Mouse (Mus musculus): ENCODE measurements around the gene Nfkb1. TPM values are rescaled to one million over a fixed set of nuclear protein-coding genes. Genes with fewer than 3 reads are reported as not detected.

Gene Nfkb1
- polyA plus RNA-seq, 1 experiment from 2014 or later = 12.3 TPM

- ATAC-seq (ENCODE audit: low FRiP score) (no peak), DNase-seq (ENCODE audit: low spot score) (no peak)
- Histone ChIP-seq H3K4me3 (ENCODE audit: low read depth, low read length) (no peak overlapping the region), H3K4me2 (replicated peaks; ENCODE audit: low read depth, low read length) (no peak overlapping the region), H3K4me1 (replicated peaks; ENCODE audit: control insufficient read depth, insufficient read depth, low read length) (no peaks in the 10 kb centered on the region), H3K27ac (ENCODE audit: low read depth, low read length) (no peak overlapping the region), H3K9ac (ENCODE audit: low read depth, low read length) (no peak overlapping the region), H3K36me3 (ENCODE audit: control insufficient read depth, insufficient read depth, low read length) (no peaks in the 10 kb centered on the region), H3K9me3 (ENCODE audit: control insufficient read depth, low read length) (no peaks in the 10 kb centered on the region), H3K27me3 (ENCODE audit: control insufficient read depth, insufficient read depth, low read length) (no peaks in the 10 kb centered on the region)
- 72% methylated on average over 5 of the region's 5 CpGs for WGBS
Observed at GRCm38 (mm10) chr3:135568633-135569032, 122.7 kb downstream of the Nfkb1 start.

GRCm38 (mm10) chr3:135567888-135568287, 123.5 kb downstream of the Nfkb1 start:
- no peak overlapping the region for H3K27ac ChIP-seq (ENCODE audit: low read depth, low read length)
- WGBS = 81% methylated on average over 6 of the region's 6 CpGs
- no peak overlapping the region for H3K4me2 ChIP-seq (replicated peaks; ENCODE audit: low read depth, low read length)
- no peak overlapping the region for H3K4me3 ChIP-seq (ENCODE audit: low read depth, low read length)
- H3K36me3 ChIP-seq (ENCODE audit: control insufficient read depth, insufficient read depth, low read length) = no peaks in the 10 kb centered on the region
- ATAC-seq (ENCODE audit: low FRiP score) = no peak
- no peak for DNase-seq (ENCODE audit: low spot score)
- H3K27me3 ChIP-seq (ENCODE audit: control insufficient read depth, insufficient read depth, low read length) = no peaks in the 10 kb centered on the region
- H3K9me3 ChIP-seq (ENCODE audit: control insufficient read depth, low read length) = no peaks in the 10 kb centered on the region
- no peaks in the 10 kb centered on the region for H3K4me1 ChIP-seq (replicated peaks; ENCODE audit: control insufficient read depth, insufficient read depth, low read length)
- no peak overlapping the region for H3K9ac ChIP-seq (ENCODE audit: low read depth, low read length)

GRCm38 (mm10) chr3:135565306-135565705, 126.0 kb downstream of the Nfkb1 start:
- no peak overlapping the region for H3K4me3 ChIP-seq (ENCODE audit: low read depth, low read length)
- ATAC-seq (ENCODE audit: low FRiP score) (no peak), DNase-seq (ENCODE audit: low spot score) (no peak)
- 86% methylated on average over 4 of the region's 4 CpGs for WGBS
- no peaks in the 10 kb centered on the region for H3K9me3 ChIP-seq (ENCODE audit: control insufficient read depth, low read length)
- H3K27me3 ChIP-seq (ENCODE audit: control insufficient read depth, insufficient read depth, low read length) = no peaks in the 10 kb centered on the region
- no peak overlapping the region for H3K27ac ChIP-seq (ENCODE audit: low read depth, low read length)
- no peak overlapping the region for H3K9ac ChIP-seq (ENCODE audit: low read depth, low read length)
- H3K4me1 ChIP-seq (replicated peaks; ENCODE audit: control insufficient read depth, insufficient read depth, low read length) = no peaks in the 10 kb centered on the region
- no peak overlapping the region for H3K4me2 ChIP-seq (replicated peaks; ENCODE audit: low read depth, low read length)
- H3K36me3 ChIP-seq (ENCODE audit: control insufficient read depth, insufficient read depth, low read length) = no peaks in the 10 kb centered on the region

GRCm38 (mm10) chr3:135564706-135565105, 126.6 kb downstream of the Nfkb1 start:
- 89% methylated on average over 9 of the region's 9 CpGs for WGBS
- Histone ChIP-seq H3K4me3 (ENCODE audit: low read depth, low read length) (no peak overlapping the region), H3K9ac (ENCODE audit: low read depth, low read length) (no peak overlapping the region), H3K9me3 (ENCODE audit: control insufficient read depth, low read length) (no peaks in the 10 kb centered on the region), H3K27ac (ENCODE audit: low read depth, low read length) (no peak overlapping the region), H3K36me3 (ENCODE audit: control insufficient read depth, insufficient read depth, low read length) (no peaks in the 10 kb centered on the region), H3K4me2 (replicated peaks; ENCODE audit: low read depth, low read length) (no peak overlapping the region), H3K4me1 (replicated peaks; ENCODE audit: control insufficient read depth, insufficient read depth, low read length) (no peaks in the 10 kb centered on the region), H3K27me3 (ENCODE audit: control insufficient read depth, insufficient read depth, low read length) (no peaks in the 10 kb centered on the region)
- no peak for ATAC-seq (ENCODE audit: low FRiP score)
- no peak for DNase-seq (ENCODE audit: low spot score)

GRCm38 (mm10) chr3:135563163-135563689, 128.1 kb downstream of the Nfkb1 start:
- WGBS = 83% methylated on average over 17 of the region's 17 CpGs

GRCm38 (mm10) chr3:135562036-135562435, 129.3 kb downstream of the Nfkb1 start:
- Histone ChIP-seq H3K4me1 (replicated peaks; ENCODE audit: control insufficient read depth, insufficient read depth, low read length) (no peaks in the 10 kb centered on the region), H3K9me3 (ENCODE audit: control insufficient read depth, low read length) (no peaks in the 10 kb centered on the region), H3K27me3 (ENCODE audit: control insufficient read depth, insufficient read depth, low read length) (no peaks in the 10 kb centered on the region), H3K36me3 (ENCODE audit: control insufficient read depth, insufficient read depth, low read length) (no peaks in the 10 kb centered on the region), H3K4me3 (ENCODE audit: low read depth, low read length) (no peak overlapping the region), H3K27ac (ENCODE audit: low read depth, low read length) (no peak overlapping the region), H3K4me2 (replicated peaks; ENCODE audit: low read depth, low read length) (no peak overlapping the region), H3K9ac (ENCODE audit: low read depth, low read length) (no peak overlapping the region)
- WGBS = 89% methylated on average over 7 of the region's 7 CpGs
- no peak for ATAC-seq (ENCODE audit: low FRiP score)
- DNase-seq (ENCODE audit: low spot score) = no peak

More at GRCm38 (mm10) chr3:135563163-135563689, 128.1 kb downstream of the Nfkb1 start:
- no peak overlapping the region for H3K27ac ChIP-seq (ENCODE audit: low read depth, low read length)
- 0 out of 2 replicates have a peak, but pooled peaks have one; percentile 40 for ATAC-seq (ENCODE audit: low FRiP score)
- H3K4me2 ChIP-seq (replicated peaks; ENCODE audit: low read depth, low read length) = no peak overlapping the region
- H3K4me1 ChIP-seq (replicated peaks; ENCODE audit: control insufficient read depth, insufficient read depth, low read length) = no peaks in the 10 kb centered on the region
- H3K4me3 ChIP-seq (ENCODE audit: low read depth, low read length) = no peak overlapping the region
- no peaks in the 10 kb centered on the region for H3K27me3 ChIP-seq (ENCODE audit: control insufficient read depth, insufficient read depth, low read length)
- H3K36me3 ChIP-seq (ENCODE audit: control insufficient read depth, insufficient read depth, low read length) = no peaks in the 10 kb centered on the region
- DNase-seq (ENCODE audit: low spot score) = no peak
- no peak overlapping the region for H3K9ac ChIP-seq (ENCODE audit: low read depth, low read length)
- H3K9me3 ChIP-seq (ENCODE audit: control insufficient read depth, low read length) = no peaks in the 10 kb centered on the region

GRCm38 (mm10) chr3:135556851-135557662, 134.3 kb downstream of the Nfkb1 start:
- no peak overlapping the region for H3K27ac ChIP-seq (ENCODE audit: low read depth, low read length)
- no peak for ATAC-seq (ENCODE audit: low FRiP score)
- no peaks in the 10 kb centered on the region for H3K27me3 ChIP-seq (ENCODE audit: control insufficient read depth, insufficient read depth, low read length)
- H3K4me2 ChIP-seq (replicated peaks; ENCODE audit: low read depth, low read length) = no peak overlapping the region
- H3K9me3 ChIP-seq (ENCODE audit: control insufficient read depth, low read length) = no peaks in the 10 kb centered on the region
- no peaks in the 10 kb centered on the region for H3K4me1 ChIP-seq (replicated peaks; ENCODE audit: control insufficient read depth, insufficient read depth, low read length)
- DNase-seq (ENCODE audit: low spot score) = no peak
- no peaks in the 10 kb centered on the region for H3K36me3 ChIP-seq (ENCODE audit: control insufficient read depth, insufficient read depth, low read length)
- no peak overlapping the region for H3K9ac ChIP-seq (ENCODE audit: low read depth, low read length)
- 81% methylated on average over 12 of the region's 12 CpGs for WGBS
- no peak overlapping the region for H3K4me3 ChIP-seq (ENCODE audit: low read depth, low read length)

GRCm38 (mm10) chr3:135556052-135556587, 135.2 kb downstream of the Nfkb1 start:
- no peaks in the 10 kb centered on the region for H3K27me3 ChIP-seq (ENCODE audit: control insufficient read depth, insufficient read depth, low read length)
- ATAC-seq (ENCODE audit: low FRiP score) (no peak), DNase-seq (ENCODE audit: low spot score) (no peak)
- 78% methylated on average over 7 of the region's 7 CpGs for WGBS
- no peaks in the 10 kb centered on the region for H3K36me3 ChIP-seq (ENCODE audit: control insufficient read depth, insufficient read depth, low read length)
- H3K27ac ChIP-seq (ENCODE audit: low read depth, low read length) = no peak overlapping the region
- no peak overlapping the region for H3K9ac ChIP-seq (ENCODE audit: low read depth, low read length)
- no peak overlapping the region for H3K4me3 ChIP-seq (ENCODE audit: low read depth, low read length)
- no peaks in the 10 kb centered on the region for H3K4me1 ChIP-seq (replicated peaks; ENCODE audit: control insufficient read depth, insufficient read depth, low read length)
- no peaks in the 10 kb centered on the region for H3K9me3 ChIP-seq (ENCODE audit: control insufficient read depth, low read length)
- no peak overlapping the region for H3K4me2 ChIP-seq (replicated peaks; ENCODE audit: low read depth, low read length)

GRCm38 (mm10) chr3:135555192-135555591, 136.2 kb downstream of the Nfkb1 start:
- DNase-seq (ENCODE audit: low spot score) = no peak

More at GRCm38 (mm10) chr3:135555192-135555591, 136.2 kb downstream of the Nfkb1 start:
- H3K4me2 ChIP-seq (replicated peaks; ENCODE audit: low read depth, low read length) = no peak overlapping the region
- WGBS = 69% methylated on average over 6 of the region's 6 CpGs
- no peak overlapping the region for H3K27ac ChIP-seq (ENCODE audit: low read depth, low read length)
- no peaks in the 10 kb centered on the region for H3K9me3 ChIP-seq (ENCODE audit: control insufficient read depth, low read length)
- no peaks in the 10 kb centered on the region for H3K36me3 ChIP-seq (ENCODE audit: control insufficient read depth, insufficient read depth, low read length)
- no peak for ATAC-seq (ENCODE audit: low FRiP score)
- H3K27me3 ChIP-seq (ENCODE audit: control insufficient read depth, insufficient read depth, low read length) = no peaks in the 10 kb centered on the region
- H3K4me3 ChIP-seq (ENCODE audit: low read depth, low read length) = no peak overlapping the region
- no peaks in the 10 kb centered on the region for H3K4me1 ChIP-seq (replicated peaks; ENCODE audit: control insufficient read depth, insufficient read depth, low read length)
- no peak overlapping the region for H3K9ac ChIP-seq (ENCODE audit: low read depth, low read length)

All from hindbrain, embryonic 11.5 days (tissue).